Mouse (Mus musculus) liver, embryonic 13.5 days (tissue): ENCODE measurements around the gene Myo1f. TPM values are rescaled to one million over a fixed set of nuclear protein-coding genes. Genes with fewer than 3 reads are reported as not detected.

ENCODE experiments used
- ATAC-seq: fragments of 200-750 bp; cut with Nextera tagmentation; 2 replicates; pipeline ENCODE4 v1.8.0; 2017; ENCODE audit warnings: low read depth, mild to moderate bottlenecking, moderate number of reproducible peaks, moderate library complexity
- DNase-seq: peaks from one replicate; pipeline ENCODE4 v3.0.0; 2022
- H3K27ac ChIP-seq: fragments of 300-500 bp; sonication (generic); 2 replicates; pipeline ENCODE4 v1.5.1; 2015; ENCODE audit warnings: moderate library complexity, mild to moderate bottlenecking, inconsistent platforms
- H3K27me3 ChIP-seq: fragments of 300-500 bp; sonication (generic); 2 replicates; pipeline ENCODE4 v1.6.1; 2015; ENCODE audit warnings: mild to moderate bottlenecking, inconsistent platforms
- H3K36me3 ChIP-seq: fragments of 300-500 bp; sonication (generic); 2 replicates; pipeline ENCODE4 v1.6.1; 2015; ENCODE audit warnings: mild to moderate bottlenecking, inconsistent platforms
- H3K4me1 ChIP-seq: fragments of 300-500 bp; sonication (generic); replicated peaks from 2 replicates; pipeline ENCODE4 v1.6.1; 2015; ENCODE audit warnings: inconsistent platforms
- H3K4me2 ChIP-seq: fragments of 300-500 bp; sonication (generic); 2 replicates; pipeline ENCODE4 v1.6.1; 2015; ENCODE audit warnings: inconsistent platforms, mild to moderate bottlenecking, moderate library complexity
- H3K4me3 ChIP-seq: fragments of 300-500 bp; sonication (generic); replicated peaks from 2 replicates; pipeline ENCODE4 v1.5.1; 2015; ENCODE audit warnings: mild to moderate bottlenecking, inconsistent platforms
- H3K9ac ChIP-seq: fragments of 300-500 bp; sonication (generic); 2 replicates; pipeline ENCODE4 v1.6.1; 2015; ENCODE audit warnings: mild to moderate bottlenecking, inconsistent platforms
- H3K9me3 ChIP-seq: fragments of 300-500 bp; sonication (generic); replicated peaks from 2 replicates; pipeline ENCODE4 v1.6.1; 2016; ENCODE audit warnings: inconsistent platforms
- WGBS: fragments of 180-500 bp; shearing (Covaris S2); methylation state at CpG from one replicate; pipeline ENCODE4 v1.1.7; 2015; ENCODE audit not compliant: insufficient replicate concordance; 5-methylcytosine and 5-hydroxymethylcytosine counted together
- polyA plus RNA-seq: library from polyadenylated mRNA; unstranded; fragments of >200 nt; fragmentation: Nextera tagmentation; extraction: Ambion mirVana; gene quantifications from 2 replicates; pipeline ENCODE4 v1.2.1, GENCODE M21; 2015

Myo1f gene
- polyA plus RNA-seq, 1 experiment from 2014 or later = 6.3 TPM

DNA sequence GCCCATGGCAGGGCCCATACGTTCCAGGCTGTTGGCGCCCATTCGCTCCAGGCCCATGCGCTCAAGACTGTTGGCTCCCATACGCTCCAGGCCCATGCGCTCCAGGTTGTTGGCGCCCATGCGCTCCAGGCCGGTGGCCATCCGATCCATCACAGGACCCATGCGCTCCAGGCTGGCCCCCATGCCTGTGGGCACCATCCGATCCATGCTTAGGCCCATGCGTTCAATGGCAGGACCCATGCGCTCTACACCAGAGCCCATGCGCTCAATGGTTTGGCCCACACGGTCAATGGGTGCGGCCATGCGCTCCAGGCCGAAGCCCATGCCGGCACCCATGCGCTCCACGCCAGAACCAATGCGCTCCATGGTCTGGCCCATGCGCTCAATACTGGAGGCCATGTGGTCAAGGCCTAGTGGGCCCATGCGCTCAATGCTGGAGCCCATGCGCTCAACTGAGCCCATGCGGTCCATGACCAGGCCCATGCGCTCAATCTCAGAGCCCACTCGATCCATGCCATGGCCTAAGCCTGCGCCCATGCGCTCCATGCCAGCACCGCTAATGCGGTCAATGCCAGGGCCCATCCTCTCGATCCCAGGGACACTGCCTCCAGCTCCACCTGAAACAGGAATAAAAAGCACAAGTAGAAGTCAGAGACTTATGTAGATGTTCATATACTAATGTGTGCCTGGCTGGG is 94.4 kb downstream of the Myo1f start:
- Histone ChIP-seq H3K4me2 (no peak overlapping the region), H3K9ac (no peak overlapping the region), H3K4me3 (no peak overlapping the region), H3K27me3 (no peaks in the 10 kb centered on the region), H3K4me1 (no peaks in the 10 kb centered on the region), H3K27ac (no peak overlapping the region), H3K9me3 (no peaks in the 10 kb centered on the region), H3K36me3 (peaks cover 97% of the 10 kb centered on the region)
- WGBS = 95% methylated on average over 34 of the region's 34 CpGs
- no peak for DNase-seq
- ATAC-seq = peak; percentile 29; the same call in 1 of the 2 replicates

Other genes starting within 250 kb of the Myo1f start
- 3.2 and 3.4 TPM in 2 replicates for gene Zfp81, start 196.8 kb upstream of the Myo1f start, polyA plus RNA-seq
- 7.9 and 11.0 TPM in 2 replicates for gene Zfp101, start 161.1 kb upstream of the Myo1f start, polyA plus RNA-seq
- gene Actl9, start 122.8 kb upstream of the Myo1f start, polyA plus RNA-seq = not detected in 2 replicates
- 5.5 and 6.6 TPM in 2 replicates for gene Adamts10, start 31.5 kb upstream of the Myo1f start, polyA plus RNA-seq
- 22.2 and 24.2 TPM in 2 replicates for gene Zfp414, start 73.4 kb downstream of the Myo1f start, polyA plus RNA-seq
- gene Pram1, start 82.3 kb downstream of the Myo1f start, polyA plus RNA-seq = 0.63 and 0.76 TPM in 2 replicates
- 160 and 237 TPM in 2 replicates for gene Hnrnpm, start 131.2 kb downstream of the Myo1f start, polyA plus RNA-seq
- 214 and 231 TPM in 2 replicates for gene March2, start 163.0 kb downstream of the Myo1f start, polyA plus RNA-seq
- 117 and 123 TPM in 2 replicates for gene Rab11b, start 204.8 kb downstream of the Myo1f start, polyA plus RNA-seq
- gene Angptl4, start 226.1 kb downstream of the Myo1f start, polyA plus RNA-seq = 18.9 and 20.2 TPM in 2 replicates